Mouse (Mus musculus) G1E (cell line): ENCODE measurements around the gene Slc43a3. TPM values are rescaled to one million over a fixed set of nuclear protein-coding genes. Genes with fewer than 3 reads are reported as not detected.

Experiments used
- ATAC-seq: 2 replicates; pipeline ENCODE4 v1.8.0; 2016; ENCODE audit warnings: mild to moderate bottlenecking; ENCODE audit not compliant: insufficient number of reproducible peaks, poor library complexity, low FRiP score, severe bottlenecking; ENCODE audit errors: extremely low read depth
- DNase-seq: peaks from one replicate; pipeline ENCODE4 v3.0.0; 2012; ENCODE audit warnings: low spot score
- H3K27me3 ChIP-seq: 2 replicates; pipeline ENCODE4 v1.6.1; 2012; ENCODE audit warnings: mild to moderate bottlenecking, low read length, inconsistent platforms; ENCODE audit not compliant: insufficient read depth
- H3K36me3 ChIP-seq: replicated peaks from 2 replicates; pipeline ENCODE3; 2012; ENCODE audit warnings: mild to moderate bottlenecking, inconsistent platforms
- H3K4me1 ChIP-seq: 2 replicates; pipeline ENCODE4 v1.6.1; 2012; ENCODE audit warnings: low read depth, low read length, inconsistent platforms, mixed read lengths; ENCODE audit not compliant: insufficient read depth
- H3K4me3 ChIP-seq: 2 replicates; pipeline ENCODE4 v1.5.1; 2012; ENCODE audit warnings: low read depth, mild to moderate bottlenecking, inconsistent platforms, low read length, moderate library complexity, mixed read lengths
- H3K9me3 ChIP-seq: replicated peaks from 2 replicates; pipeline ENCODE4 v1.6.1; 2012; ENCODE audit warnings: inconsistent platforms
- CTCF ChIP-seq: IDR thresholded peaks from 2 replicates; pipeline ENCODE4 v1.5.1; 2012; ENCODE audit warnings: low read depth, low read length, inconsistent platforms, mixed read lengths
- GATA1 ChIP-seq: IDR thresholded peaks from 2 replicates; pipeline ENCODE4 v1.6.1; 2012; ENCODE audit warnings: borderline replicate concordance, low read length, inconsistent platforms, mixed read lengths
- GATA2 ChIP-seq: IDR thresholded peaks from 2 replicates; pipeline ENCODE4 v1.6.1; 2012; ENCODE audit warnings: low read depth, low read length, inconsistent platforms, borderline replicate concordance
- POLR2AphosphoS5 ChIP-seq: IDR thresholded peaks from 2 replicates; pipeline ENCODE4 v1.6.1; 2012; ENCODE audit warnings: low read depth, low read length, inconsistent platforms; ENCODE audit not compliant: insufficient replicate concordance
- TAL1 ChIP-seq: conservative IDR thresholded peaks from 2 replicates; pipeline ENCODE4 v1.6.1; 2012; ENCODE audit warnings: low read depth, low read length, inconsistent platforms, mixed read lengths
- polyA plus RNA-seq: library from polyadenylated mRNA; stranded (reverse); fragments of >175 nt; gene quantifications from 2 replicates; pipeline ENCODE4 v1.2.3, GENCODE M21; 2012
- total RNA-seq, 2 experiments: library from RNA; stranded (forward) in 1 of 2; stranded (reverse) in 1 of 2; fragments of 200-1000 nt in 1 of 2; fragments of >200 nt in 1 of 2; fragmentation: Nextera tagmentation in 1 of 2; gene quantifications; 2 replicates each; pipeline ENCODE4 v1.2.3; 2014 to 2017

Gene Slc43a3
- total and polyA plus RNA-seq, 3 experiments: 15.4 to 137 (median 85.2) TPM

DNA sequence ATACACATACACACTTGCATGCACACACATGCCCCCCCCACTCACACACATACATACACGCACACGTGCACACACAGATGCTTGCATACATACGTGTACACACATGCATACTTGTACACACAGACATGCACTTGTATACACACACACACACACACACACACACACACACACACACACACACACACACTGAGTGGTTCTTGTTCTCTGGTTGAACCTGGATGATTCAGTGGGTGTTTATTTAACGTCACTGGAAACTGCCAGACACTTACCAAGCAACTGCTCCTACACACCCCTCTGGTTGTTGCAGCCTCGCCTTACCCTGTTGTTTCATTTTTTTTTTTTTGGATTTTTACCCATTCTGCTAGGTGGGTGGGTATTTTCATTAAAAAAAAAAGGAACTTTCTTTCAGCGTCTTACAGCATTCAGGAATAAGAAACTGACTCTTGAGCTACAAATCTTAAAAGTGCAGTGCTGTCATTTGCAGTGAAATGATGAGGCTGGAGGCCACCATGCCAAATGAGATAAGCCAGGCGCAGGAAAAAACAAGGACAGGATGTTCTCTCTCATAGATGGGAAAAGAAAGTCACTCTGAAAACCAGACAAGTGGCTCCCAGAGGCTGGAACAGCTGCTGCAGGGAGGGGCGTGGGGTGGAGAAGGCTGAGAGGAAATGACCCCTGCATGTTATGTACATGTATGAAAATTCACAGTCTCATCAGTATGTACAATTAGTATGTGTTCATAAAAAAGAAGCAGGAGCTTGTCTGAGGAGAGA lies 19.6 kb upstream of the Slc43a3 start:
- H3K4me1 ChIP-seq: peaks cover 2% of the 10 kb centered on the region; the same call in 1 of the 2 replicates
- no peaks in the 10 kb centered on the region for H3K9me3 ChIP-seq
- H3K4me3 ChIP-seq: no peak overlapping the region; the same call in 1 of the 2 replicates
- TF ChIP-seq CTCF (no peak), POLR2AphosphoS5 (no peak), GATA1 (no peak), GATA2 (no peak), TAL1 (no peak)
- ATAC-seq (no peak), DNase-seq (no peak)
- peaks cover 22% of the 10 kb centered on the region for H3K27me3 ChIP-seq
- no peaks in the 10 kb centered on the region for H3K36me3 ChIP-seq

DNA sequence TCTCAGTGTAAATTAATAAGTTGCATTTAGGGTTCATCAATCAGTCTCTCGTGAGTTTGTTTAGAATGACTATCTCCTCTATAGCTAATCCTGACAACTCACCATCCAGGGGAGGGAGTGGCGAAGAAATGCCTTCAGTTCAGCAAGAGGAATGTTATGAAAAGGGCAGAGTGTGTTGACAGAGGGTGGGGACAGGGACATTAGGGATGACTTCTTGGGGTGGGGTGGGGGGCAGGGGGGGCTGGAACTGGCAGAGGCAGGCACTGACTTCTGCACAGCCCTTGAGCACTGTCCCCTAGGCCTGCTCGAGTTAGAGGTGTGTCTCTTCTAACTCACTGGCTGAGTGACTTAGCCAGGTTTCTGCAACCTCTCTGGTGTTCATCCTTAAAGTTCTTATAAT lies 18.2 kb upstream of the Slc43a3 start:
- peaks cover 3% of the 10 kb centered on the region; the same call in 1 of the 2 replicates for H3K9me3 ChIP-seq
- TF ChIP-seq GATA1 (no peak), POLR2AphosphoS5 (no peak), TAL1 (no peak), CTCF (no peak), GATA2 (no peak)
- DNase-seq (no peak), ATAC-seq (no peak)
- H3K4me1 ChIP-seq: peaks cover 2% of the 10 kb centered on the region; the same call in 1 of the 2 replicates
- H3K4me3 ChIP-seq: no peak overlapping the region
- peaks cover 13% of the 10 kb centered on the region for H3K27me3 ChIP-seq
- no peaks in the 10 kb centered on the region for H3K36me3 ChIP-seq

DNA sequence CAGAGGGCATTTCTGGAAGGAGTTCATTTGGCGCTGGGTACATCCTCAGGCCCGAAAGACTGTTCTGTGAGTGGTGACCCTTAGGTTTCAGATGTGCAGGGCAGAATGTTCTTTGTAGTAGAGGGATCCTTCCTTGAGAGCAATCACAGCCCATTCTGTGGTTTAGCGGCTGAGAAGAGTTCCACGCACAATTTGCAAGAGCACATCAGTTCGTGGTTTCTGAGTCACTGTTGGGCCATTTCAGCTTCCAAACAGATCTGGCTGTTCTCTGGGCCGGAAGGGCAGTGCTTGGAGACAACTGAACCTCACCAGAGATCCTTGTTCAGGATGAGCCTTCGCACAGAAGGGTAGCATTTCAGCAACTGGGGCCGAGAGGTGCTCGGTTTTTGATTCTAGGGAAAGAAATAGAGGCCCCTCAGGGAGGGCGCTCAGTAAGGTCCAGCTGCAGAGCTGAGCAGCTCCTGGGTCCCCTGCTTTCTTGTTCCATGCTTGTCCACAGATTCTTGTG lies 16.7 kb upstream of the Slc43a3 start:
- Histone ChIP-seq H3K36me3 (no peaks in the 10 kb centered on the region), H3K9me3 (peaks cover 3% of the 10 kb centered on the region; the same call in 1 of the 2 replicates), H3K4me3 (no peak overlapping the region), H3K4me1 (peaks cover 2% of the 10 kb centered on the region; the same call in 1 of the 2 replicates), H3K27me3 (peaks cover 9% of the 10 kb centered on the region)
- TF ChIP-seq TAL1: no peak
- TF ChIP-seq CTCF: no peak
- TF ChIP-seq POLR2AphosphoS5: no peak
- no peak for TF ChIP-seq GATA2
- TF ChIP-seq GATA1: no peak
- DNase-seq (no peak), ATAC-seq (no peak)

DNA sequence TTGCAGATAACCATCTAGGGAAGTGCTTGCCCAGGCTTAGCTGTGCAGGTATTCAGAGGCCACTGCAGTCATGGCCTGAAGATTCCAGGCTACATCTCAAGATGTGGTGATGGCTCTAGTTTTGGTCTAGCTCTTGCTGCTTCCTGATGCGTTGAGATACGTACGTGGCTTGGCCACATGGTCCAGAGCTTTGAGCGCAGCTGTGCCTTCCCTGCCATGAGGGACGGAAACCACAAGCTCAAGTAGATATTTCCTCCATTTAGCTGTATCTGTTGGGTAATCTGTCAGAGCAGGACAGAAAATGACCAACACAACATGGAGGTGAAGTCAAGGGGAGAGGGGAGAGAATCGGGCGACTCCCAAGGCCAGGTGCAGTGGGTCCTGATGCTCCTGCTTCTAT lies 6.2 kb upstream of the Slc43a3 start:
- ATAC-seq (no peak), DNase-seq (no peak)
- no peak for TF ChIP-seq GATA1
- no peak for TF ChIP-seq TAL1
- TF ChIP-seq POLR2AphosphoS5: no peak
- no peak for TF ChIP-seq CTCF
- no peak for TF ChIP-seq GATA2
- peaks cover 10% of the 10 kb centered on the region for H3K27me3 ChIP-seq
- H3K36me3 ChIP-seq: no peaks in the 10 kb centered on the region
- no peaks in the 10 kb centered on the region for H3K9me3 ChIP-seq
- H3K4me1 ChIP-seq: peaks cover 14% of the 10 kb centered on the region
- H3K4me3 ChIP-seq: no peak overlapping the region

DNA sequence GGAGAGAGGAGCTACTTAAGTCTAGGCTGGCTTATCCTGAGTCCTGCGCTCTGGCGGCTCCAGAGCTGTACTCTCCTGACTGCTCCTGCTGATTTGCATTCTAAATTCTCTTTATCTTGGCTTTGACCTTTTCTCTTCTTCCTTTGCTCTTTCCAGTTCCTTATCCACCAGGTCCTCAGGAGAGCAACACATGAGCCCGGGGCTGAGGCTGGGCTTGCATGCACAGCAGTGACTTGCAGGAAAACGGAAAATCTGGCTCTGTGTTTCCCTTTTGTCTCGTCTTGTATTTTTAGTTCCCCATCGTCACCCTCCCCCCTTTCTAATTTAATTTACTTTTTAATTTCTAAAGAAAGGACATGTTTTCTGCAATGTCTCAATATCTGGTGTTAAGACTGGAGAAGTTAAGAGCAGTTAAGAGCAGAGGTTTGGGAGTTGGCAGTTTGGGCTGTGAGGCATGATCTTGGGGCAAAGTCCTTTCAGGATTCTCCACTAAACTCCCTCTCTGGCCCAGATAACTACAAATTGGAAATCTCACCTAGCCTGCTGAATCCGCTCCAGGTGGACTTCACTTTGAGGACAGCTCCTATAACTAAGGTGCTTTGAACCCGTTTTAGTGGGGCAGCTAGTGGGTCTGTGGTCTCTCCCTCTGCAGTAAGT lies 2.3 kb upstream of the Slc43a3 start:
- Histone ChIP-seq H3K4me1 (peaks cover 39% of the 10 kb centered on the region), H3K36me3 (no peaks in the 10 kb centered on the region), H3K4me3 (no peak overlapping the region), H3K27me3 (peaks cover 8% of the 10 kb centered on the region), H3K9me3 (0 out of 2 replicates have a peak, but pooled peaks cover 2% of the 10 kb centered on the region)
- no peak for DNase-seq
- TF ChIP-seq GATA2: no peak
- TF ChIP-seq CTCF: no peak
- no peak for TF ChIP-seq POLR2AphosphoS5
- no peak for TF ChIP-seq TAL1
- TF ChIP-seq GATA1: no peak
- no peak for ATAC-seq

DNA sequence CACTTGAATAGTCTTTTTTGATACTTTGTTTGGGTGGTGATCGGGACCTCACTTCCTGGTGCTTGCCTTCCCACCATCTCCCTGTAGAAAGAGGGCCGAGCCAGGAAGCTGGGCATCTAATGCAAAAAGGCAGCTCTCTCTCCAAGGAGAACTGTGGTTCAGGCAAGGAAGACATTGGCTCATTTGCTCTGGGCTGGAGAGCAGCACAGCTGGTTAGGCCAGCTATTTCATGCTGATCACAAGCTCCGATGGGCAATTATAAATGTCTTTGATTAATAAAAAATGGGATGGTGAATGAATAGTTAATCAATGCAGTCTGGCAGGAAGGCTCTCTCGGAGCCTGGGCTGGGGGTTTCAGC lies 1.8 kb upstream of the Slc43a3 start:
- H3K9me3 ChIP-seq: 0 out of 2 replicates have a peak, but pooled peaks cover 2% of the 10 kb centered on the region
- H3K36me3 ChIP-seq: peaks cover 1% of the 10 kb centered on the region
- TF ChIP-seq GATA1: no peak
- TF ChIP-seq POLR2AphosphoS5: no peak
- TF ChIP-seq GATA2: no peak
- TF ChIP-seq TAL1: no peak
- TF ChIP-seq CTCF: no peak
- peaks cover 8% of the 10 kb centered on the region for H3K27me3 ChIP-seq
- DNase-seq (no peak), ATAC-seq (no peak)
- no peak overlapping the region for H3K4me3 ChIP-seq
- H3K4me1 ChIP-seq: peaks cover 44% of the 10 kb centered on the region
